8 mouse cellular contexts compared by ENCODE assay signal in the genomic region with DNA sequence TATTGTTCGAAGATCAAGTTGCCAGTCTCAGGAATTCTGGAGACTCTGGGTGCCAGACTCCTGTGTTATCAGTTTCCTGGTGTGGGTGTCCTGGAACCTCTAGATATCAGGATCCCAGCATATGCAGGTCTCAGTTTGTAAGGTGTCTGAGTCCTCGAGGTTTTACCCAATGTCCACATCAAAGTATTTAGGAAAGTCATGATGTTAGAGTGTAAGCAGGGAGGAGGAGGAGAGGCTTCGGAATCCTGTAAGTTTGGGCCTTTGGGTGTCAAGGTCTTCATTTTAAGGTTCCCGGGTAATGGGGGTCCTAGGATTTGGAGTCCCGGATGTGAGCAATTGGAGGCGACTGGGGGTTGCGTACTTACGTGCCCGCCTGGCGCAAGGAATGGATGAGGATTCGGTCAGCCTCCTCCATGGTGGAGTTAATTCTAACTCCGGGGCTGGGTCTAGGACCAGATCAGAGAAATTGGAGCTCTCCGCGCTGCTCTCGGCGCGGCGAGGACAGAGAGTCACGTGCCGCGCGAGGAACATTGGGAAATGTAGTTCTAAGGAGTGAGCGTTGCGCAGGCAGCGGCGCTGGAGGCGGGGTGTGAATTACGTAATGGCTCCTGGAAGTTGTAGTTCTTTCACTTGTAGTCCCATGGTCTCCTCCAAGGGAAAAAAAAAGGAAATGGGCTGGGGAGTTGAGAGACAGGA. TPM values are rescaled to one million over a fixed set of nuclear protein-coding genes. Genes with fewer than 3 reads are reported as not detected.
DNase-seq lines count a peak whose midpoint lies in the region; ATAC-seq and TF ChIP-seq lines count a peak whose summit lies in the region.

Gene Ccdc22 (minus strand): TSS at position 639 of the 696 bp plus-strand sequence.

- TF ChIP-seq POLR2A in heart, adult 2 months (IDR thresholded peaks at IDR 0.05; ENCODE audit: insufficient read depth, low read depth, low read length), result peak; percentile 47; the same call in 1 of the 2 replicates

- TF ChIP-seq CTCF in heart, adult 2 months (IDR thresholded peaks at IDR 0.05), result no peak

- no peak for TF ChIP-seq EP300 in heart, adult 2 months (IDR thresholded peaks at IDR 0.05; ENCODE audit: insufficient read depth, low read depth, low read length)

- 29% methylated on average over 28 of the region's 28 CpGs for WGBS in embryonic facial prominence, embryonic 13.5 days
- 15% methylated on average over 28 of the region's 28 CpGs for WGBS in heart, adult 2 months
- 21% methylated on average over 28 of the region's 28 CpGs for WGBS in limb, embryonic 13.5 days
- WGBS in midbrain, embryonic 16.5 days, result 24% methylated on average over 28 of the region's 28 CpGs

- peak within 1 kb of the TSS; percentile 59 for H3K4me2 ChIP-seq in embryonic facial prominence, embryonic 13.5 days
- peak within 1 kb of the TSS; percentile 61 for H3K4me2 ChIP-seq in limb, embryonic 13.5 days (replicated peaks)
- H3K4me2 ChIP-seq in midbrain, embryonic 16.5 days (ENCODE audit: low read length), result peak within 1 kb of the TSS; percentile 60

- intact Hi-C loops in heart, adult 2 months (cut with DNase I), result loop anchor here (5.0 kb wide), 1 partner anchor 92 kb away; the partner anchor contains the start of gene Gpkow

- H3K9me3 ChIP-seq in embryonic facial prominence, embryonic 13.5 days, result no peaks in the 10 kb centered on the region
- H3K9me3 ChIP-seq in limb, embryonic 13.5 days, result no peaks in the 10 kb centered on the region
- H3K9me3 ChIP-seq in midbrain, embryonic 16.5 days (replicated peaks; ENCODE audit: control insufficient read depth, low read length, poor library complexity, severe bottlenecking), result no peaks in the 10 kb centered on the region

- peak; percentile 88 for ATAC-seq in embryonic facial prominence, embryonic 13.5 days (ENCODE audit: insufficient number of reproducible peaks, insufficient read depth, low FRiP score, low TSS enrichment, low read depth)
- peak; percentile 94 for ATAC-seq in limb, embryonic 13.5 days (ENCODE audit: low FRiP score, low read depth)
- peak; percentile 94 for ATAC-seq in midbrain, embryonic 16.5 days

- 0 out of 2 replicates have a peak, but pooled peaks cover 5% of the 10 kb centered on the region for H3K4me1 ChIP-seq in embryonic facial prominence, embryonic 13.5 days
- no peaks in the 10 kb centered on the region for H3K4me1 ChIP-seq in heart, adult 2 months (ENCODE audit: control insufficient read depth, insufficient read depth, low read length)
- H3K4me1 ChIP-seq in limb, embryonic 13.5 days, result no peaks in the 10 kb centered on the region; the same call in 1 of the 2 replicates
- H3K4me1 ChIP-seq in midbrain, embryonic 16.5 days (ENCODE audit: control insufficient read depth, insufficient read depth, low read length), result peaks cover 8% of the 10 kb centered on the region; the same call in 1 of the 2 replicates

- H3K79me2 ChIP-seq in heart, adult 2 months (replicated peaks; ENCODE audit: control insufficient read depth, insufficient read depth, low read length), result no peaks in the 10 kb centered on the region

- H3K27ac ChIP-seq in embryonic facial prominence, embryonic 13.5 days, result no peak within 1 kb of the TSS
- H3K27ac ChIP-seq in heart, adult 2 months, result peak within 1 kb of the TSS; percentile 57
- H3K27ac ChIP-seq in limb, embryonic 13.5 days, result no peak within 1 kb of the TSS
- H3K27ac ChIP-seq in midbrain, embryonic 16.5 days (ENCODE audit: low read length), result peak within 1 kb of the TSS; percentile 71

- peak within 1 kb of the TSS; percentile 50 for H3K4me3 ChIP-seq in embryonic facial prominence, embryonic 13.5 days
- H3K4me3 ChIP-seq in heart, adult 2 months, result peak within 1 kb of the TSS; percentile 65
- H3K4me3 ChIP-seq in limb, embryonic 13.5 days, result peak within 1 kb of the TSS; percentile 48
- peak within 1 kb of the TSS; percentile 41 for H3K4me3 ChIP-seq in midbrain, embryonic 16.5 days (ENCODE audit: low read depth, low read length)

- H3K27me3 ChIP-seq in embryonic facial prominence, embryonic 13.5 days, result no peaks in the 10 kb centered on the region
- no peaks in the 10 kb centered on the region for H3K27me3 ChIP-seq in heart, adult 2 months (ENCODE audit: control insufficient read depth, insufficient read depth, low read length)
- 0 out of 2 replicates have a peak, but pooled peaks cover 3% of the 10 kb centered on the region for H3K27me3 ChIP-seq in limb, embryonic 13.5 days
- no peaks in the 10 kb centered on the region for H3K27me3 ChIP-seq in midbrain, embryonic 16.5 days (ENCODE audit: control insufficient read depth, insufficient read depth, low read depth, low read length)

- no peaks in the 10 kb centered on the region; the same call in 1 of the 2 replicates for H3K36me3 ChIP-seq in embryonic facial prominence, embryonic 13.5 days
- no peaks in the 10 kb centered on the region for H3K36me3 ChIP-seq in heart, adult 2 months (ENCODE audit: control insufficient read depth, insufficient read depth, low read length)
- H3K36me3 ChIP-seq in limb, embryonic 13.5 days, result no peaks in the 10 kb centered on the region; the same call in 1 of the 2 replicates
- no peaks in the 10 kb centered on the region for H3K36me3 ChIP-seq in midbrain, embryonic 16.5 days (ENCODE audit: control insufficient read depth, insufficient read depth, low read length)

- peak within 1 kb of the TSS; percentile 67 for H3K9ac ChIP-seq in embryonic facial prominence, embryonic 13.5 days
- H3K9ac ChIP-seq in heart, adult 2 months (ENCODE audit: low read depth, low read length), result peak within 1 kb of the TSS; percentile 73
- H3K9ac ChIP-seq in limb, embryonic 13.5 days, result peak within 1 kb of the TSS; percentile 56
- H3K9ac ChIP-seq in midbrain, embryonic 16.5 days (ENCODE audit: low read depth, low read length), result peak within 1 kb of the TSS; percentile 57

- DNase-seq in 3134 (ENCODE audit: extremely low read depth, insufficient read length, low spot score), result peak; percentile 86
- peak; percentile 85 to 88 for DNase-seq in adrenal gland, postnatal 36 days
- peak; percentile 85 to 87 for DNase-seq in heart, adult 2 months
- DNase-seq in kidney, adult 8-10 months, result peak; percentile 87 to 88
- peak; percentile 56 to 88 for DNase-seq in spleen, postnatal 10 days (ENCODE audit: low spot score in 2 of 2)

RNA-seq across cellular contexts. Expression of gene Ccdc22, which starts in this region (rescaled TPM):
- 10 to 100 TPM; 19.0 to 28.3 TPM for total RNA-seq in adrenal gland, postnatal 36 days (2021)
- polyA plus RNA-seq in embryonic facial prominence, embryonic 13.5 days (2015; fragmentation: Nextera tagmentation; extraction: Ambion mirVana), result 26.9 and 30.4 TPM in 2 replicates
- total RNA-seq in heart, adult 2 months (2021), result 10 to 100 TPM; 11.4 to 12.1 TPM
- 9.6 and 11.2 TPM in 2 replicates for polyA plus RNA-seq in heart, adult 2 months (2012; rRNA removed)
- polyA plus RNA-seq in limb, embryonic 13.5 days (2015; fragmentation: Nextera tagmentation; extraction: Ambion mirVana), result 27.9 and 29.6 TPM in 2 replicates
- polyA plus RNA-seq in midbrain, embryonic 16.5 days (2015; fragmentation: Nextera tagmentation; extraction: Ambion mirVana), result 29.8 and 30.9 TPM in 2 replicates

Comparison
In these comparisons a context has a peak if more than half of its experiments do, and no peak if none do; other contexts are left out.
1. H3K27ac ChIP-seq: peak in heart, adult 2 months (single experiment) and midbrain, embryonic 16.5 days (single experiment); none in embryonic facial prominence, embryonic 13.5 days (single experiment) and limb, embryonic 13.5 days (single experiment).
2. Peak in every context shown above with its lines, with median percentiles within 50 percentile points of each other: DNase-seq, ATAC-seq, H3K4me2 ChIP-seq, H3K4me3 ChIP-seq and H3K9ac ChIP-seq.